Mouse (Mus musculus): ENCODE data around the gene Ttc39d. TPM values are rescaled to one million over a fixed set of nuclear protein-coding genes. Genes with fewer than 3 reads are reported as not detected.

Gene Ttc39d
- 0.07 TPM in 1 of 2 replicates, not detected in the other for polyA plus RNA-seq (2015; fragmentation: Nextera tagmentation; extraction: Ambion mirVana)

- Histone ChIP-seq H3K27me3 (replicated peaks; ENCODE audit: control insufficient read depth, insufficient read depth, low read length) (no peaks in the 10 kb centered on the region), H3K4me1 (replicated peaks; ENCODE audit: control insufficient read depth, insufficient read depth, low read length) (no peaks in the 10 kb centered on the region; the same call in 1 of the 2 replicates), H3K27ac (ENCODE audit: low read depth, low read length) (peak within 1 kb of the TSS; percentile 94), H3K4me2 (replicated peaks; ENCODE audit: low read depth) (peak within 1 kb of the TSS; percentile 90), H3K9me3 (ENCODE audit: control insufficient read depth) (no peaks in the 10 kb centered on the region), H3K9ac (ENCODE audit: low read depth, low read length) (peak within 1 kb of the TSS; percentile 89), H3K36me3 (ENCODE audit: control insufficient read depth, insufficient read depth) (peaks cover 26% of the 10 kb centered on the region), H3K4me3 (ENCODE audit: low read depth, low read length) (peak within 1 kb of the TSS; percentile 98)
- under 1% methylated on average over 94 of the region's 95 CpGs for WGBS
- TF ChIP-seq CTCF (IDR thresholded peaks at IDR 0.05; ENCODE audit: low read depth): no peak
- ATAC-seq: peak; percentile 95
Measured at GRCm38 (mm10) chr17:80206671-80207581, at the start of gene Ttc39d, which contains the start of gene Srsf7. TSS of gene Ttc39d (plus strand) at chr17:80207460. TSS of gene Srsf7 (minus strand) at chr17:80207307.

- H3K9ac ChIP-seq (ENCODE audit: low read depth, low read length): no peak overlapping the region
- TF ChIP-seq CTCF (IDR thresholded peaks at IDR 0.05; ENCODE audit: low read depth): no peak
- no peak overlapping the region for H3K4me2 ChIP-seq (replicated peaks; ENCODE audit: low read depth)
- no peaks in the 10 kb centered on the region for H3K27me3 ChIP-seq (replicated peaks; ENCODE audit: control insufficient read depth, insufficient read depth, low read length)
- no peak overlapping the region for H3K4me3 ChIP-seq (ENCODE audit: low read depth, low read length)
- H3K9me3 ChIP-seq (ENCODE audit: control insufficient read depth): no peaks in the 10 kb centered on the region
- WGBS: 83% methylated on average over 6 of the region's 6 CpGs
- ATAC-seq: no peak
- no peaks in the 10 kb centered on the region for H3K36me3 ChIP-seq (ENCODE audit: control insufficient read depth, insufficient read depth)
- no peaks in the 10 kb centered on the region for H3K4me1 ChIP-seq (replicated peaks; ENCODE audit: control insufficient read depth, insufficient read depth, low read length)
- no peak overlapping the region for H3K27ac ChIP-seq (ENCODE audit: low read depth, low read length)
Measured at GRCm38 (mm10) chr17:80157489-80157888, 49.8 kb upstream of the Ttc39d start.

- WGBS: 50% methylated on average over 5 of the region's 5 CpGs
- H3K27me3 ChIP-seq (replicated peaks; ENCODE audit: control insufficient read depth, insufficient read depth, low read length): no peaks in the 10 kb centered on the region
- no peaks in the 10 kb centered on the region for H3K36me3 ChIP-seq (ENCODE audit: control insufficient read depth, insufficient read depth)
- ATAC-seq: no peak
- H3K9ac ChIP-seq (ENCODE audit: low read depth, low read length): no peak overlapping the region
- H3K4me3 ChIP-seq (ENCODE audit: low read depth, low read length): no peak overlapping the region
- H3K4me1 ChIP-seq (replicated peaks; ENCODE audit: control insufficient read depth, insufficient read depth, low read length): no peaks in the 10 kb centered on the region
- TF ChIP-seq CTCF (IDR thresholded peaks at IDR 0.05; ENCODE audit: low read depth): no peak; the same call in 1 of the 2 replicates
- H3K4me2 ChIP-seq (replicated peaks; ENCODE audit: low read depth): no peak overlapping the region
- H3K9me3 ChIP-seq (ENCODE audit: control insufficient read depth): no peaks in the 10 kb centered on the region
- no peak overlapping the region for H3K27ac ChIP-seq (ENCODE audit: low read depth, low read length)
Measured at GRCm38 (mm10) chr17:80160454-80160853, 46.8 kb upstream of the Ttc39d start.

GRCm38 (mm10) chr17:80163991-80164390 lies 43.3 kb upstream of the Ttc39d start:
- Histone ChIP-seq H3K9me3 (ENCODE audit: control insufficient read depth) (no peaks in the 10 kb centered on the region), H3K27ac (ENCODE audit: low read depth, low read length) (no peak overlapping the region), H3K4me2 (replicated peaks; ENCODE audit: low read depth) (no peak overlapping the region), H3K9ac (ENCODE audit: low read depth, low read length) (no peak overlapping the region), H3K4me1 (replicated peaks; ENCODE audit: control insufficient read depth, insufficient read depth, low read length) (no peaks in the 10 kb centered on the region), H3K27me3 (replicated peaks; ENCODE audit: control insufficient read depth, insufficient read depth, low read length) (no peaks in the 10 kb centered on the region), H3K36me3 (ENCODE audit: control insufficient read depth, insufficient read depth) (no peaks in the 10 kb centered on the region; the same call in 1 of the 2 replicates), H3K4me3 (ENCODE audit: low read depth, low read length) (no peak overlapping the region)
- 79% methylated on average over 8 of the region's 8 CpGs for WGBS
- no peak for TF ChIP-seq CTCF (IDR thresholded peaks at IDR 0.05; ENCODE audit: low read depth)
- ATAC-seq: no peak

- Histone ChIP-seq H3K27ac (ENCODE audit: low read depth, low read length) (no peak overlapping the region), H3K9ac (ENCODE audit: low read depth, low read length) (no peak overlapping the region), H3K36me3 (ENCODE audit: control insufficient read depth, insufficient read depth) (peaks cover 2% of the 10 kb centered on the region; the same call in 1 of the 2 replicates), H3K27me3 (replicated peaks; ENCODE audit: control insufficient read depth, insufficient read depth, low read length) (no peaks in the 10 kb centered on the region), H3K4me3 (ENCODE audit: low read depth, low read length) (no peak overlapping the region), H3K9me3 (ENCODE audit: control insufficient read depth) (no peaks in the 10 kb centered on the region), H3K4me2 (replicated peaks; ENCODE audit: low read depth) (no peak overlapping the region), H3K4me1 (replicated peaks; ENCODE audit: control insufficient read depth, insufficient read depth, low read length) (no peaks in the 10 kb centered on the region)
- 64% methylated on average over 6 of the region's 6 CpGs for WGBS
- no peak for ATAC-seq
- no peak for TF ChIP-seq CTCF (IDR thresholded peaks at IDR 0.05; ENCODE audit: low read depth)
Measured at GRCm38 (mm10) chr17:80165741-80166140, 41.5 kb upstream of the Ttc39d start.

- Histone ChIP-seq H3K36me3 (ENCODE audit: control insufficient read depth, insufficient read depth) (peaks cover 6% of the 10 kb centered on the region; the same call in 1 of the 2 replicates), H3K27ac (ENCODE audit: low read depth, low read length) (no peak overlapping the region), H3K9ac (ENCODE audit: low read depth, low read length) (no peak overlapping the region), H3K4me1 (replicated peaks; ENCODE audit: control insufficient read depth, insufficient read depth, low read length) (no peaks in the 10 kb centered on the region), H3K27me3 (replicated peaks; ENCODE audit: control insufficient read depth, insufficient read depth, low read length) (no peaks in the 10 kb centered on the region), H3K4me3 (ENCODE audit: low read depth, low read length) (no peak overlapping the region), H3K4me2 (replicated peaks; ENCODE audit: low read depth) (no peak overlapping the region), H3K9me3 (ENCODE audit: control insufficient read depth) (no peaks in the 10 kb centered on the region)
- no peak for ATAC-seq
- WGBS: 82% methylated on average over 6 of the region's 6 CpGs
- TF ChIP-seq CTCF (IDR thresholded peaks at IDR 0.05; ENCODE audit: low read depth): no peak
Measured at GRCm38 (mm10) chr17:80166346-80166745, 40.9 kb upstream of the Ttc39d start.
